Mouse (Mus musculus) ES-E14 (cell line): ENCODE data around the gene 1700074P13Rik. TPM values are rescaled to one million over a fixed set of nuclear protein-coding genes. Genes with fewer than 3 reads are reported as not detected.
"Not testable (repeated sequence)": the region's sequence is repeated elsewhere in the genome, so short reads cannot be mapped to it uniquely, and the experiment has no call there.

Experiments
- DNase-seq: peaks from one replicate; pipeline ENCODE4 v3.0.0-alpha.2; 2013; ENCODE audit warnings: low read depth, low spot score
- H3K27ac ChIP-seq: 2 replicates; pipeline ENCODE4 v1.5.1; 2012; ENCODE audit warnings: low read depth, mild to moderate bottlenecking, low read length, moderate library complexity, mixed read lengths; ENCODE audit not compliant: poor library complexity, insufficient read depth, severe bottlenecking
- H3K36me3 ChIP-seq: 2 replicates; pipeline ENCODE4 v1.6.1; 2012; ENCODE audit warnings: mild to moderate bottlenecking, low read length, moderate library complexity, mixed read lengths; ENCODE audit not compliant: control insufficient read depth, poor library complexity, insufficient read depth, severe bottlenecking
- H3K4me1 ChIP-seq, 2 experiments: fragments of 150-350 bp in 1 of 2; sonication (generic) in 1 of 2; 2 replicates each; pipeline ENCODE4 v1.6.1; 2012; ENCODE audit warnings: low read length in 2 of 2, mild to moderate bottlenecking in 1 of 2, mixed read lengths in 1 of 2; ENCODE audit not compliant: control insufficient read depth in 2 of 2, insufficient read depth in 2 of 2, poor library complexity in 1 of 2
- H3K4me3 ChIP-seq, 2 experiments: fragments of 150-350 bp in 1 of 2; sonication (generic) in 1 of 2; 2 replicates each; pipeline ENCODE4 v1.5.1; 2012; ENCODE audit warnings: low read length in 2 of 2, low read depth in 1 of 2, mild to moderate bottlenecking in 1 of 2, mixed read lengths in 1 of 2; ENCODE audit not compliant: insufficient read depth in 1 of 2, poor library complexity in 1 of 2, severe bottlenecking in 1 of 2
- H3K9ac ChIP-seq: 2 replicates; pipeline ENCODE4 v1.6.1; 2012; ENCODE audit warnings: low read depth, mild to moderate bottlenecking, low read length, mixed read lengths; ENCODE audit not compliant: poor library complexity, insufficient read depth, severe bottlenecking
- H3K9me3 ChIP-seq: fragments of 150-350 bp; sonication (generic); 2 replicates; pipeline ENCODE4 v1.6.1; 2012; ENCODE audit warnings: low read depth, mild to moderate bottlenecking, low read length; ENCODE audit not compliant: control insufficient read depth, insufficient read depth
- CHD2 ChIP-seq: IDR thresholded peaks from 2 replicates; pipeline ENCODE4 v1.6.1; 2014; ENCODE audit warnings: mild to moderate bottlenecking, low read depth, low read length, inconsistent platforms
- HCFC1 ChIP-seq: IDR thresholded peaks from 2 replicates; pipeline ENCODE4 v1.6.1; 2012; ENCODE audit warnings: low read length, inconsistent platforms, borderline replicate concordance; ENCODE audit not compliant: insufficient read depth
- MAFK ChIP-seq: IDR thresholded peaks from 2 replicates; pipeline ENCODE4 v1.6.1; 2014; ENCODE audit warnings: mild to moderate bottlenecking, low read depth, low read length, inconsistent platforms; ENCODE audit not compliant: insufficient read depth
- ZC3H11A ChIP-seq: IDR thresholded peaks from 2 replicates; pipeline ENCODE4 v1.6.1; 2012; ENCODE audit warnings: low read depth, mild to moderate bottlenecking, inconsistent platforms, low read length, borderline replicate concordance
- ZNF384 ChIP-seq: IDR thresholded peaks from 2 replicates; pipeline ENCODE4 v1.6.1; 2012; ENCODE audit warnings: low read depth, low read length, inconsistent platforms
- in situ Hi-C, 2 experiments: fragments of 600-800 bp; cut with MboI; formaldehyde crosslinking; loops; one replicate each; pipeline ENCODE4 v1.15.1; 2025; ENCODE audit warnings: low sequenced_read_pairs in 2 of 2, inconsistent platforms in 1 of 2; ENCODE audit not compliant: unreplicated experiment in 2 of 2
- total RNA-seq: library from RNA; depleted of rRNA; stranded (reverse); fragments of 300-350 nt; gene quantifications from 2 replicates; pipeline ENCODE4 v1.2.3, GENCODE M21; 2012; rRNA removed

The 1700074P13Rik gene
- total RNA-seq, result not detected in 2 replicates

DNA sequence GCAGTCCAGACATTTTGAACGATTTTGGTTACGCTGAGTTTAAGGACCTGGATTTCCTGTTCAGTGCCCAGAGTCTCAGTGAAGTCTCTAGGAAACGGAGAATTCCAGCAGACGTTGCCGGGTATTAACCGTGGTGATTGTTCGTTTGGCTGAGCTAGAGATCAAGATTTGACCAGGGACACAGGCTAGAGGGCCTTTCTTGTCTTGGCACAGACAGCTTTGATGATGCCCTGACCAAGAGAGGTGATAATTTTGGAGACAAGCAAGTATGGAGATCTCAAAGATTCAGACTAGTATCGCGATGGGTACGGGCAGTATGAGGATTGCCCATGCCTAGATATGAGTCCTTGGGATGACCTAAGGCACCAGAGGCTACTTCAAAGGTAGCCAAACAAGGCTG, at the start of gene 1700074P13Rik:
1700074P13Rik (minus strand) TSS at position 101 of the 400 bp plus-strand sequence.
- DNase-seq, result no peak
- TF ChIP-seq ZC3H11A (no peak), HCFC1 (no peak), MAFK (no peak), ZNF384 (no peak), CHD2 (no peak)
- in situ Hi-C loops, result no loop called here

DNA sequence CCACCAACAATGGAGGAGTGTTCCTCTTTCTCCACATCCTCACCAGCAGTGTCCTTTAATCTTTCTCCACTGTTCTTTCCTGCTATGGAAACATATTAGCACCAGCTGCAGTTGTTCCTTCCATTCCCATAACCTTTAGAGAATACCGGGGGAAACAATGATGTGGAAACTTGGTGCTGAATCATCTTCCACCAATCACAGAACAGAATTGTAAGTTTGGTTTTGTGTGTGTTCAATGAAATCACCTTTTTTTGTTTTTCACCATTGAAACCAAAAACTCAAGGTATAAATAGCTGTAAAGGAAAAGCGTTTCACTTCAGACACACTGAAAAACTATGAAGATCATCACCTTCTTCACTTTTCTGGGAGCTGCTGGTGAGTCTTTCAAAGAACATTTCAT, 24.1 kb upstream of the 1700074P13Rik start, which contains the start of gene 1810009J06Rik:
1810009J06Rik (plus strand) TSS at position 301 of the 400 bp plus-strand sequence.
- H3K4me1 ChIP-seq, DNase-seq, H3K27ac ChIP-seq, H3K9ac ChIP-seq, in situ Hi-C loops, H3K9me3 ChIP-seq, H3K4me3 ChIP-seq, H3K36me3 ChIP-seq: not testable (repeated sequence)

More for the DNA sequence above, at the start of gene 1700074P13Rik:
- Histone ChIP-seq H3K9ac (no peak within 1 kb of the TSS), H3K36me3 (no peaks in the 10 kb centered on the region), H3K4me3 (no peak within 1 kb of the TSS), H3K9me3 (no peaks in the 10 kb centered on the region), H3K4me1 (no peaks in the 10 kb centered on the region), H3K27ac (no peak within 1 kb of the TSS)

DNA sequence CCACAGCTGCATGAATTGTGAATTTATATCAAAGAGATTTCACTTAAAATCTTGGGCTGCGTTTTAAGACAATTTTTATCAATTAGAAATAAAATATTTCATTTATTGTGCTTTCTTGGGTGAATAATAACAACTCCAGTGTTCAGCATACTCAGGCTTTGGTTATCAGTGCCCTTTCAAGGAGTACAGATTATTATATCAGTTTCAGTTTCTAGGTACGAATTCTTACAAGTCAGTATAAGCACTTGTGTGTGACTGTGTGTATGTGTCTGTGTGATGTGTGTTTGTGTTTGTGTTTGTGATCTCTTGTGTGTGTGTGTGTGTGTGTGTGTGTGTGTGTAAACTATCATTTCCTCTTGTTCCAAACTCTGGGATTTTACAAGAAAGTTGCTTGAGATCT, 13.4 kb upstream of the 1700074P13Rik start:
- Histone ChIP-seq H3K4me3 (no peak overlapping the region), H3K4me1 (no peaks in the 10 kb centered on the region), H3K9ac (no peak overlapping the region), H3K9me3 (no peaks in the 10 kb centered on the region), H3K36me3 (no peaks in the 10 kb centered on the region), H3K27ac (no peak overlapping the region)
- in situ Hi-C loops, result no loop called here
- no peak for DNase-seq
- TF ChIP-seq MAFK (no peak), ZNF384 (no peak), CHD2 (no peak), HCFC1 (no peak), ZC3H11A (no peak)

DNA sequence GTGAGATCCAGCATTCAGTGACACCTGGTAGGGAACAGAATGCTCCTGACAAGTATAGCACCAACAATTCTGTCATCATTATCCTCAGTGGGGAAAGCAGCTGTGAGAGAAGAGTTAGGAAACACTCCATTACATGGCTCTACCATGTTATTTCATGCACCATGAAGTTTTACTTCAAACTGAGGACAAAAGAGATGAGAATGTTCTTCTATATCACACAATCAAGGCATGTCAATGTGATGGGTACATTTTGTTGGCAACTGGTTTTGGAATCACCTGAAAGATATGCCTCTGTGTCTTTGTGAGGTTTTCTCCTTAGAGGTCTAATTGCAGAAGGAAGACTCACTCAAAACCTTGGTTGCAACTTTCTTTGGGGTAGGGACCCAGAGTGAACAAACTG, 11.4 kb upstream of the 1700074P13Rik start, which contains the start of gene Gm4744:
Gm4744 (minus strand) TSS at position 101 of the 400 bp plus-strand sequence.
- Histone ChIP-seq H3K9ac (no peak within 1 kb of the TSS), H3K9me3 (no peaks in the 10 kb centered on the region), H3K4me1 (no peaks in the 10 kb centered on the region), H3K27ac (no peak within 1 kb of the TSS), H3K4me3 (no peak within 1 kb of the TSS), H3K36me3 (no peaks in the 10 kb centered on the region)
- TF ChIP-seq HCFC1 (no peak), ZC3H11A (no peak)
- no peak for DNase-seq
- in situ Hi-C loops, result no loop called here

DNA sequence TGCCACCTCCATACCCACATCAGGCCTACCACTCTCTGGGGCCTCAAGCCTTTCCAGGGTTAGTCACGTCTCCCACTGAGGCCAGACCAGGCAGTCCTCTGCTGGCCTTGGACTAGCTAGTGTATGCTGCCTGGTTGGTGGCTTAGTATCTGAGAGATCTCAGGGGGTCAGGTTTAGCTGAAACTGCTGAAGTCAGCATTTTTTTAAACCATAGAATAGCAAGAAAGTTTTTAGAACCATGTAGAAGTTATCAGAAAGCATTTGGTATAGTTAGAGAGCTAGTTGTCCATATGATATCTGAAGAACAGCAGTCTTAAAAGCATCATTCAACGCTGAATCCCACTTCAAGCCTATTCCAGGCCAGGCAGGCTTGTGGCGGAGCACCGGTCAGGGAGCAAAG, 20.4 kb downstream of the 1700074P13Rik start:
- no peak for DNase-seq
- in situ Hi-C loops, result no loop called here
- H3K4me3 ChIP-seq, result no peak overlapping the region
- no peaks in the 10 kb centered on the region for H3K36me3 ChIP-seq
- no peak overlapping the region for H3K27ac ChIP-seq
- H3K9ac ChIP-seq, result no peak overlapping the region
- TF ChIP-seq MAFK (peak; percentile 91), CHD2 (no peak)
- no peaks in the 10 kb centered on the region for H3K9me3 ChIP-seq
- no peaks in the 10 kb centered on the region for H3K4me1 ChIP-seq
